Mouse (Mus musculus): ENCODE measurements around the gene Olfr1414.
"Not testable (repeated sequence)": the region's sequence is repeated elsewhere in the genome, so short reads cannot be mapped to it uniquely, and the experiment has no call there.

Olfr1414 gene

DNA sequence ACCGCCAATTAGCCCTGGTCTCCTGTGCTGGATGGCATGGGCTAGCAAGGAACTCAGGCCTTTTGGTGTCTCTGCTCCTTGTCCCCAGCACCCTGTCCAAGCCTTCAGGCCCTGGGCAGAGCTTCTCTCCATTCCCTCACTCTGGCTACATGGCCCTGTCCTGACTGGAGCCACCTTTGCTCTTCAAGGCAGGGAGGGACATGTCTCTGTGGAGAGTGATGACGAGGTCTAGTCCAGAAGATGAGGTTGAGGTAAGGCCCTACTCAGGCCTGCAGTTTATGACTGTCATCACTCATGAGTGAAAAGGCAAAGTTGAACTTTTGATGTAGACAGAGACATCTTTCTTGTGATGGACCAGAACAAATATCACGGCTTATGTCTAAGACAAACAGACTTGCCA is at the start of gene Olfr1414:
Gene Olfr1414 (minus strand): TSS at position 101 of the 400 bp plus-strand sequence.
- no peak for DNase-seq

DNA sequence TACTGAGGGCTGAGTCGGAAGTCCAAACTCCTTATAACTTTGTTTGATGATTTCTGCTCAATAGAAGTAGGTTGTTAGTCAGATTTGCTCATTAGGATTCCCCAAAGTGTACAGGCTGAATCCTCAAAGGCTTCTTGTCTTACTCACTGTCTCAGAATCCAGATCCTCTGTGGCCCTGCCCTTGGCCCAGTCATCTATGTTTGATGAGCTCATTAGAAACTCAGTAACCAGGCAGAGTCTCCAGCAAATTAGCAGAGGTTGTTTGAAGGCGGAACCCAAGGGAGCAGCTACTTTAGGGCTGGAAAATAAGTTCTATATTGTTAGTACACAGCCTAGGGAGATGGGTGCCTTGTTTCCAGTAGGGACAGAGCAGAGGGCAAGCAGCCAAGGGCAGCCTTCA is 27.5 kb upstream of the Olfr1414 start:
- no peak for DNase-seq

DNA sequence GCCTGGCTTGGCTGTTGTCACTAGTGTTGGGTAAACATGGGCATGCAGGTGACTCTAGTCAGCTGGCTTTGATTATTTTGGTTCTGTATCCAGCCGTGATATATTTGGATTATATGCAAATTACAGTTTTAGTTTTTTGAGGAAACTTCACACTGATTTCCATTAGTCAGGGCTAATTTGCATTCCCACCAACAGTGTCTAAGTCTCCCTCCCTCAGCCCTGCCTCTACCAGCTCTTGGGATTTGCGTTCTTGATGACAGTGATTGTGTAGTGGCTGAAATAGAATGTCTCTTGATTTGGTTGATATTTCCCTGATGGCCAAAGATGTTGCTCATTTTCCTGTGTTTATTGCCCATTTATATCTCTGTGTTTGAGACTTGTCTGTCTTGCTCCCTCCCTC is 20.6 kb upstream of the Olfr1414 start:
- DNase-seq, result no peak

GRCm38 (mm10) chr1:92536972-92537371 is 18.5 kb upstream of the Olfr1414 start:
- DNase-seq, result no peak

GRCm38 (mm10) chr1:92523764-92524163 is 5.3 kb upstream of the Olfr1414 start:
- no peak for DNase-seq

DNA sequence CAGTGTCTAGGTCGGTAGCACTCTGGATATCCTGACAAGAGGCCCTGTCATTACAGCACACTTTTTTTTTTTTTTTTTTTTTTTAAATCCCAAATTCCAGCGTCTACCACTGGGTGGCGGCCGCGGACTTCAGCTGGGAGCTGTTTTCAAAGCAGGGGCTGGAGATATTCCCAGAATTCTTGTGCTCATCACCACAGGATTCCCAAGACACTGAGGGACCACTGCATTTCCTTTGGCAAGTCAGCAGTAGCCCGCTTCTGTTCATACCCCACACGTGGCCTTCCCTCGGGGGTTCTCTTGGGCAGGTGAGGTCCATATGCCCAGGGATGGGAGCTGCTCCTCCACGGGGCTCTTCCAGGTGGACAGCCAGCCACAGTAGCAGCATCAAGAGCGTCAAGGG is 2.9 kb upstream of the Olfr1414 start:
- DNase-seq, result peak in 1 of 2 experiments; percentile 7

- no peak for DNase-seq
These were observed 585 bp upstream of the Olfr1414 start for GRCm38 (mm10) chr1:92519046-92519445.

DNA sequence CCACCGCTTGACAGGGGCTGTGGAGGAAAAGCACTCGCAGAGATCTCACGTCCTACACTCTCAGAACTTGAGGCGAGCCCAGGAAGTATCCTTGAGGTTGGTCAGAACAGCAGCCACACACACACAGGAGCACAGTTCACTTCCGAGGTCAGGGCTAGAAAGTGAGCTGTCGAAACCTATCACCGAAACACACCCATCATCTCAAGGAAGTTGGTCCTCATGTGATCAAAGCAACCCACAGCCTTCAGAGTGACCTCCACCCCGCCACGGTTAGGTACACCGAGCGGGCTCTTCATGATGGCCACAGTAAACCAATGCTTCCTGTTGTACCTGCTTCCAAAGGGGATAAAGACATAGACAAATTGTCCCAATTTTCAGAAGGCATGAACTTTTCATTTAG is 3.1 kb downstream of the Olfr1414 start:
- no peak for DNase-seq

DNA sequence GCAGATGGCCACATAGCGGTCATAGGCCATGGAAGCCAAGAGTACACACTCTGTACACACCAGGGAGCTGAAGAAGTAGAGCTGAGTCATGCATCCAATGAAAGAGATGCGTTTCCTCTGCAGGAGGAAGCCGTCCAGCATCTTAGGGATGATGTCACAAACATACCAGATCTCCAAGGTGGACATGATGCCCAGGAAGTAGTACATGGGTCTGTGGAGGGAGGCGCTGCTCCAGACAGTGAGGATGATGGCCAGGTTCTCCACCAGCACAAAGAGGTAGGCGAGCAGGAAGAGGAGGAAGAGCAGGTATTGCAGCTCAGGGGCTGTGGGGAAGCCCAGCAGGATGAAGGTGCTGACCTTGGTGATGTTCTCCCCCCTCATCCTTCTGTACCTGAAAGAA is 6.8 kb downstream of the Olfr1414 start:
- DNase-seq, result not testable (repeated sequence)

- DNase-seq, result no peak
These were observed 22.5 kb downstream of the Olfr1414 start, which contains the start of gene Olfr1415 for GRCm38 (mm10) chr1:92496001-92496400. TSS of gene Olfr1415 (minus strand) at chr1:92496101.

DNA sequence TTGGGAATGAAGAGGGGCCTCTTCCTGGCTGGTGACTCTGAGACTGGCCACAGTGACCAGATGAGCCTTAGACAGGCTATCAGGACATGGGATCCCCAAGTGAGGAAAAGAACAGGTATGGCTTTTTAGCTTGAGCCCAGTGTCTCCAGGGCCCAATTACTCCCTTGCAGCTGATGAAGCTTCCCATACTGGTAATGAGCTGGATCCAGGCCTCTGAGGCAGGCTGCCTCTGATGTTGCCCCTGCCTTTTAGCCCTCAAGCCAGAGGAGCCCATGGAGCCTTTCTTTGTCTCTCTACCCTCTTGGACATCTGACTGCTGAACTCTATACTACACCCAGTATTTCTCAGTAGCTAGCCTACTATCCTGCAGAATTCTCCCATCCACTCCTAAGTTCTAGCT is 33.4 kb downstream of the Olfr1414 start, which contains the start of gene Olfr1416:
Gene Olfr1416 (minus strand): TSS at position 101 of the 400 bp plus-strand sequence.
- no peak for DNase-seq

GRCm38 (mm10) chr1:92474066-92474578 is 44.3 kb downstream of the Olfr1414 start:
- no peak for DNase-seq

GRCm38 (mm10) chr1:92473165-92474041 is 45.1 kb downstream of the Olfr1414 start, which contains the start of gene Ndufa10:
TSS of gene Ndufa10 (minus strand) at chr1:92473860.
- DNase-seq, result peak; percentile 88 to 94

DNA sequence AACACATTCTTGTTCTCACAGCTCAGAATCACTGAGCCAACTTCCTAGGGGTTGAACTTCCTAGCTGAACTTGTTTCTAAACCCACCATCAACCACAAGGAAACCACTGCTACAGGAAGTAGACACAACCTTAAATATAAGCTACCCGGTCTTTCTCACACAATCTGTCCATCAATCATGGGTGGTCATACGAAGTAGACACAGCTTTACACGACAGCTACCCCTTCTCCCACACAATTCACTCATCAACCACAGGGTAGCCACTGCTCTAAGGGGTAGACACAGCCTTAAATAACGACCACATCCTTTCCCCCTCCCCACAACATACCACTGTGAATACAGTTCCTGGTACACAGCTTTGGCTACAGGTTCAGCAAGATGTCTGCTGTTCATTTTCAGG is 49.6 kb downstream of the Olfr1414 start:
- no peak for DNase-seq

DNA sequence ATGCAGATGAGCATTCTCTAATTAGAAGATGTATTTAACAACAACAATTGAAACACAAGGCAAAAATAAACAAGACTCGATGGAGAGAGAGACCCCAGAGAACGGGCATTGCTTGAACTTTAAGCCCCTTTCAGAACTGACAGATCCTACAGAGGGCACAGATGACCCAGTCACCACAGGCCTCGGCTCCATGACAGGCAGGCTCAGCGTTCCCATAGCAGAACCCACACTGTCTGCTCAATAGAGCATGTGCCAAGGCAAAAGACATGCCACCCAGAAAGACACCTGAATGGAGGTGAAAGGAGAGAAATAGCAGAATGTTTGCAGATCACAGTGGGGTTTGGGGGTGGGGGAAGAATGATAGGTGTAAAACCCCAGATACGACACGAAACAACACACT is 60.0 kb downstream of the Olfr1414 start:
- DNase-seq, result no peak

- no peak for DNase-seq
These were observed 60.7 kb downstream of the Olfr1414 start for GRCm38 (mm10) chr1:92457758-92458157.

All from kidney, adult 8-10 months (tissue).